Mouse (Mus musculus): Measurements from ENCODE around the gene Dynlrb1.

DNA sequence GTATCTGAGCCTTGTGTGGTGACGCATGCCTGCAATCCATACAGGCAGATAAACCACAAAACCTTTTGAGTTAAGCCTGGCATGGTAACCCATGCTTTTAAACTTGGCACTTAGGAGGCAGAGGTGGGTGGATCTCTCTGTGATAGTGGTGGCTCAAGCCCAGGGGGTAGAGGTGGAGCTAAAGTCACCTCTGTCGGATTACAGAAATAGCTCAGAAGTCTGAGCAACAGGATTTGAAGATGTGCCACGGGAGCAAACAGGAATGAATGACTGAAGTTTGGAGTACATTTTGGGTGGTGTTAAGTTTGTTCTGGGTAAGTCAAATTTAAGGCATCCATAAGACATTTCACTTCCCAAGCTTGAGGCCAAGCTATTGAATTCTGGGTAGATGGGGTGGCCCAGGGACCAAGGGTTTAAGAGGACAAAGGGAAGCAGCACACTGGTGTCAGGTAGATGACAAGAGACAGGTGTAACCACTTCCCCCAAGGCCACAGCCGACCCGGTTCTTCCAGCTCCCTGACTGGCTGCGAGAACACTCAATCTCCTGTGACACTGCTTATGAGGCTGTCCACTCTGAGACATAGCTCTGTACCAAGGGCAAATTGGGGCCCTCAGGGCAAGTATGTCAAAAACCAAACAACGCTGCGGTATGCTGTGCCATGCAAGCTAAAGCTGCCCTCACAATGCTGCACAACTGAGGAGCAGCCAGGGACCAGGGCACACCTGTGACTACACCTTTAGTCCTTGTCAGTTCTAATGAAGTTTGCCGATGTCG, 36.2 kb downstream of the Dynlrb1 start:
- TF ChIP-seq CTCF (IDR thresholded peaks at IDR 0.05; ENCODE audit: low read depth) = no peak
- no peak for TF ChIP-seq EP300 (optimal IDR thresholded peaks at IDR 0.05)
